Mouse (Mus musculus) kidney, postnatal 36 days (tissue): Measurements from ENCODE around the gene Rit1.
"Not testable (repeated sequence)": the region's sequence is repeated elsewhere in the genome, so short reads cannot be mapped to it uniquely, and the experiment has no call there.

Experiments used
- DNase-seq, 2 experiments: peaks; one replicate each; pipeline ENCODE4 v3.0.0; 2021 to 2022; ENCODE audit warnings: mixed read lengths in 2 of 2

The Rit1 gene

DNA sequence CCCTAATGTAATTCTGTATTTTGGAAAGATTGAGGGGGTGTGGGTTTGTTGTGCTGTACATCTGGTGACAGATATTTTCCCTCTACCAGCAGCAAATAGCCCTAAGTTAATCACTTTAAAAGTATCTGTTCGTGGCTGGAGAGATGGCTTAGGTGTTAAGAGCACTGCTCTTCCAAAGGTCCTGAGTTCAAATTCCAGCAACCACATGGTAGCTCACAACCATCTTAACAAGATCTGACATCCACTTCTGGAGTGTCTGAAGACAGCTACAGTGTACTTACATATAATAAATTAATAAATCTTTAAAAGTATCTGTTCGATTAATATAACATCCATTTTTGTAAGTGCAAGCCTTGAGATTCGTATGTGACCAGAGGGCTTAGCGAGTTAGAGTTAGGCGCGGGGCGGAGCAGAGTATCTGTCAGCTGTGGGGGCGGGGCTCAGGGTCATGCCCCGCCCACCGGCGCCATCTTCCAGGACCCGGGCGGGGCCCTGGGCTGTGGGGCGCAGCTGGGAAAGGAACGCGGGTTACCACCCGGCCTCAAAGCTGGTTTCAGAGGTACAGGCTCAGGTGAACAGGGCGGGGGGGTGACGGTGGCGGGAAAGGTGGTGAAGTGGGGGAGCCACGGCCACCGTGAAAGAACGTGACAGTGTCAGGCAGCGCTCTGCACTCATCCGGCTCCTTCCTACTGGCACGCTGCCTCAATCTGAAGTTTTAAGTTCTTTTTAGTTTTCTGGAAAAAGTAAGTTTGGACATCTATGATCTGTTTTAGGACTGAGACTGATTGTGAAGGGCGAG, at the start of gene Rit1:
Rit1 (plus strand) TSS at position 440 of the 799 bp plus-strand sequence.
- DNase-seq: peak; percentile 90 to 95

DNA sequence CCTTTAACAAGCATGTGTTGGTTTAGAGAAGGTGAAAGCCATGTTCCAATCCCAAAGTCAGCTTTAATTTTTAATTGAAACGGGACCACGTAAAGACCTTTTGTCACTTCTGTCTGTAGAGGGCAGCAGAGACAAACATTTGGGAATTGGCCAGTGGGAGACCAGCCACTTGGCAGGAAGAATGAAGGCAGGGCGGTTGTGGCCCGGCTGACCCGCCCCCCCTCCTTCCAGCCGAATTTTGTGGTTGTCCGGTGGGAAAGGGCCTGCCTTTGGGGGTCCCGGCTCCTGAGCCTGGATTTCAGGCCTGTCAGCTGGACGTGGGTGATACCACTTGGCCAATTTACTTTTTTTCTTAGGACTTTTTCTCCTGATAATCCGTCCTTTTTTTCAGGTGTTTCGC, 39.2 kb upstream of the Rit1 start:
- DNase-seq: peak; percentile 80 to 82

DNA sequence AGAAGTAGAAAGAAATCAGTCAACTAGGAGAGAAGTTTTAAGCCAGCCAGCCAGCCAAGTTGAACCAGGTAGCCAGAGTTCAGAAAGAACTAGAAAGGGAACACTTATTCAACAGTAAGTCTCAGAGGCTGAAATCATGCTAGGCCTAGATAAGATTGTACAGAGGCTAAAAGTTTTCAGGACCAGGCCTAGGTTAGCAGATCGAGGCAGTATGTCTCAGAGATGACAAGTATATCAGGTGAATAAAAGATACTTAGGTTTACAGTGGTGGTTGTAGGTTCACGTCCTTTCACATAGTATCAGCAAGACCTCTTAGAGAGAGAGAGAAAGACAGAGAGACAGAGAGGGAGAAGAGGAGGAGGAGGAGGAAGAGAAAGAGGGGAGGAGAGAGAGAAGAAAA, 32.8 kb upstream of the Rit1 start:
- DNase-seq: no peak

DNA sequence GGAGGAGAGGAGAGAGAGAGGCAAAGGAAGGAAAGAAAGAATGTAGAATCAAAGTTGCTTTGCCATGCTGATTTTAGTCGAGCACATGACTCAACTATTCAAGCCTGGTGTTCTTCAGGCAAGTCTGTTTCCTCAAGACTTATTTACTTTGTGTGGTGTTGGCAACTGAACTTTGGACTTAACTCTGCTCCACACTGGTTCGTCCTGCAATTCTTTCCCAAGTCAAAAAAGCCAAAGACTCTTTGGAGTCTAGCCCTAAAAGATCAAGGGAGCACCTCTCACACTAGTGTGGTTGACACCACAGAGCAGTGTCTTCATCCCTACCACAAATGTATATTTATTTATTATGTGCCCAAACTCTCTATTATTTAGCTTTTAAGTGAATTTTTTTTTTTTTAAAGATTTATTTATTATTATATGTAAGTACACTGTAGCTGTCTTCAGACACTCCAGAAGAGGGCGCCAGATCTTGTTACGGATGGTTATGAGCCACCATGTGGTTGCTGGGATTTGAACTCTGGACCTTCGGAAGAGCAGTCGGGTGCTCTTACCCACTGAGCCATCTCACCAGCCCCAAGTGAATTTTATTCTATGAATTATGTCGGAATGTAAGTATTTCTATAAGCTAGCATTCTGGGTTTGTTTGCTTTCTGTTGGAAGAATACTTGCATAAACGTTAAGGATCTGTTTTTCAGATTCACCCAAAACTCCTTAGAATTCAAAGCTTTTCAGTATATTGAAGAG, 32.2 kb upstream of the Rit1 start:
- peak; percentile 20 to 56 for DNase-seq

DNA sequence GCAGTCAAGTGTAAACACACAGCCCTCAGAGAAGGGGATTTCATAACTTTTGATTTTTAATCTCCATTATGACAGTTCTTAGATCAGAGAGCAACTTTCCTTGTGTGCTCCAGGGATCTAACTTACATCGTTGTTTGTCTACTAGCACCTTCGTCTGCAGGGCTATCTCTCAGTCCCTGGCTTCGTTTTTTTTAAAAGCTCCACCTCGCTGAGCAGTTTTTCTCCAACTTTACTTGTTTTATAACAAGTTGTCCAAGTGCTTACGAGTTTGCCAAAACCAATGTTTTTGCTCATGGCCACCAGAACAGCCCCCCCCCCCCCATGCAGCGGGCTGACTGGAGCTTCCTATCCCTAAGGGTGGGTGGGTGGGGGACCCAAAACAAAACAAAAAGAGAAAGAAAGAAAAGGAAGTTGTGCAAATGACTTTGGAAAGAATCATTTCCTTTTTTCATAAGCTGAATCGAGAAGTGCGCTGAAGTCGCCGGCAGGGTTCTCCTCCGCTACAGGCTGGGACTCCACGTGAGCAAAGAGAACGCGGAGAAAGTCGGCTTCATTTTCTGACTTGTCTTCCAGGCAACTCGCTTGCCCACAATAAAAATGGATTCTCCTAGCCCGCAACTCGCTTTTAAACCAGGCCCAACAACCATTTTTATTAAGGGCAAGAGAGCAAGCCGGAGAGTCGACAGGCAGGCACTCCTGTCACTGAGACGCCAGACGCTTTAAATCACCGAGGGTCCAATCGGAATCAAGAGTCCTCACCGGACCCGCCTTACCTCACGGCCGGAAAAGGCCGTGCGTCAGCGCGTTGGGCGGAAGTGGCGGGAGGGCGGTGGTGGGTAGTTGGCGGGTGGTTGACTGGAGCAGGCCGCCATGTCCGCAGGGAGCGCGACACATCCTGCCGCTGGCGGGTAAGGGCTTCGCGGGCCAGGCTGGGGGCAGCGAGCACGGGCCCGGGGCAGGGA, 31.4 kb upstream of the Rit1 start, which contains the start of gene Khdc4:
Khdc4 (plus strand) TSS at position 824 of the 962 bp plus-strand sequence.
- DNase-seq: peak; percentile 97 to 99

DNA sequence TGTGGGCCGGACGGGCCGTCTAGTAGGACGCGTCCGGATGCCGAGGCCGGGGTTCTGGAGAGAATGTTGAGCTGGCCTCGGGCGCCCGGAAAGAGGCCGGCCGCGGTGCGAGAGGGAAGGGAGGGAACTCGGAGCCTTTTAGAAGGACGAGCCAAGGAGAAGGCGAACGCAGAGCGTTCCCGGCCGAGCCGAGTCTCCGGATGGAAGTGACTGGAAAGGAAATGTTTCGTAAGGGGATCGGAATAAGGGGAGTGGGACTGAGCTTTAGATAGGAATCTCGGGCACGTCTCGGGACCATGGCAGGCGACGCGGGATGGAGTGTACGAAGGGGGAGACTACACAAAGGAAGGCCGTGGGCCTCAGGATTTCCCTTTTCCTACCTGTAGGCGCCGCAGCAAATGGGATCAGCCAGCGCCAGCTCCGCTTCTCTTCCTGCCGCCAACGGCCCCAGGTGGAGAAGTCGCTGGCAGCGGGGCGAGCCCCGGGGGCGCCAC, 30.6 kb upstream of the Rit1 start:
- DNase-seq: peak; percentile 60 to 68

DNA sequence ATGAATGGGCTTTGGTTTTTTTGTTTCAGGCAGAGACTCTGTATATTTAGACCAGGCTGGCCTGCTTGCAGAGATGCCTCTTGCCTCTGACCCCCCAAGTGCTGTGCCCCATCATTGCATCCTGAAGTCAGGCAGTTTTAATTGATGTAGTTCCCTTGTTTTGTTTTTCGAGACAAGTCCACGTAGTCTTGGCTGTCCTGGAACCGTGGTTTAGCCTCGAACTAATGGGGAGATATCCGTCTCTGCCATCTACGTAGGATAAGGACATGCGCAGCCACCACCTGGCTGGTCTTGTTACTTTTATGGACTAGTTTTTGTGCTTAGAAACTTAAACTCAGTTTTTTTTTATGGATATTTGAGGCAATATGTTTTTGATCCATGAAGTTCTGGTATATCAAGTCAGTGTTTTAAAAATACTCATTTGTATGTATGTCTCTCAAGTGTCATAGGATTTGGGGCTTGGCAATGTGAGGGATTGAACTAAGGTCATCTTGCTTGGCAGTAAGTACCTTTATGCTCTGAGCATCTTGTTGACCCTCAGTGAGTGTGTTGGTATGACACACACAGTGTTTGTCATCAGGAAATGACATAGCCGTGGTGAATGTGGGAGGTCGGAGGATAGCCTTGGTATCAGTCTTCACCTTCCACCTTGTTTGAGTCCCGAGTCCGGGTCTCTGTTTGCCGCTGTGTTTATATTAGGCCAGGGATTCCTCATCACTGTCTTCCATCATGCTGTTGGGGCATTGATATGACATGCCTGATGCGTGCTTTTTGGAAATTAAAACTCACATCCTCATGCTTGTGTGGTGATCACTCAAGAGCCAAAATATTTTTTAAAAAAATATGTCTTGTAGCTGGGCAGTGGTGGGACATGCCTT, 29.7 kb upstream of the Rit1 start:
- DNase-seq: no peak

DNA sequence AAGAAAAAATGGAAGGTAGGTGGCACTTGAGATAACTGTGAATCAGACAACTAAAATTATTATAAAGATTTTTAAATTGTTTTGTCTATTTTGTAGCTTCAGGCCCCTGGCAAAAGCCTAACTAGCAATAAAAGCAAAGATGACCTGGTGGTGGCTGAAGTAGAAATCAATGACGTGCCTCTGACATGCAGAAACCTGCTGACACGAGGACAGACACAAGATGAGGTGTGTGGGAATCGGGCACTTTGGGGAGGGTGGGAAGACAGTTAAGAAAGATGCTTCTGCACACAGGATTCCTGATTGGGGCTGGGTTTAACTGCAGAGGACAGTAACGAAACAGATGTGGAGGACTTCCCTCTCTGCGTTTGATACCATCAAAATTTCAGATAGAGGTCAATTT, 27.6 kb upstream of the Rit1 start:
- DNase-seq: no peak

DNA sequence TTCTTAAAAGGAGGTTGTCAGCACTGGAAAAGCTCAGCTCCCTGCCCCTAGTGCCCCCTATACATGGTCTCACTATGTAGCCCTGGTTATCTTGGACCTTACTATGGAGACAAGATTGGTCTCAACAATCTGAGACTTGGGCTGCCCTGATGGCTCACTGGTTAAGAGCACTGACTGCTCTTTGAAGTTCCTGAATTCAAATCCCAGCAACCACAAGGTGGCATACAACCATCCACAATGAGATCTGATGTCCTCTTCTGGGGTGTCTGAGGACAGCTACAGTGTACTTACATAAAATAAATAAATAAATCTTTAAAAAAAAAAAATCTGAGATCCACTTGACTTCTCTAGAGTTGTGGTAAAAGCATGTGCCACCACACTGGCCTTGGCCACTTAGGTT, 21.1 kb upstream of the Rit1 start:
- no peak for DNase-seq

DNA sequence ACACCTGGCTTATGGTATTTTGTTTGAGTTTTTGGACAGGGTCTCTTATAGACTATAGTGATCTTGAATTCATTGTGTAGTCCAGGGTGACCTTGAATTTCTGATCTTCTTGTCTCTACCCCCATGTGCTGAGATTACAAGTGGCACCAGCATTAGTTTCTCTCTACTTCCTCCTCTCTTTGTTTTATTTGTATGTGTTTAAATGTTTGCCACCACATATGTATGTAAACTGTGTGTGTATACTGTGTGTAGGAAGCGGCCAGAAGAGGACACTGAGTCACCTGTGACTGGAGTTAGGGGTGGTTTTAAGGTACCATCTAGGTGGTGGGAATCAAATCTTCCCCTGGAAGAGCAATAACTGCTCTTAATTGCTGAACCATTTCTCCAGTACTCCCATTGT, 18.6 kb upstream of the Rit1 start:
- DNase-seq: no peak

DNA sequence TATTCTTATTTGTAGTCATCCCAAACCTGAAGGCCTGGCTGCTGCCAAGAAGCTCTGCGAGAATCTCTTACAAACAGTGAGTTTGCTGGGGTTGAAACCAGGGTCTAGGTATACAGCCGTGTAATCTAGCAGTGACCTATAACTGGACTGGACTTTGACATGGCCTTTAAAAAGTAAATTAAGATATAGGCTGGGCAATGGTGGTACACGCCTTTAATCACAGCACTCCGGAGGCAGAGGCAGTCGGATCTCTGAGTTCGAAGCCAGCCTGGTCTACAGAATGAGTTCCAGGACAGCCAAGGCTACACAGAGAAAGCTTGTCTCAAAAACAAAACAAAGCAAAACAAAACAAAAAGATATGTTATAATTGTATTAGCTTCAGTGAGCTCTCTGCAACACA, 17.8 kb upstream of the Rit1 start:
- no peak for DNase-seq

DNA sequence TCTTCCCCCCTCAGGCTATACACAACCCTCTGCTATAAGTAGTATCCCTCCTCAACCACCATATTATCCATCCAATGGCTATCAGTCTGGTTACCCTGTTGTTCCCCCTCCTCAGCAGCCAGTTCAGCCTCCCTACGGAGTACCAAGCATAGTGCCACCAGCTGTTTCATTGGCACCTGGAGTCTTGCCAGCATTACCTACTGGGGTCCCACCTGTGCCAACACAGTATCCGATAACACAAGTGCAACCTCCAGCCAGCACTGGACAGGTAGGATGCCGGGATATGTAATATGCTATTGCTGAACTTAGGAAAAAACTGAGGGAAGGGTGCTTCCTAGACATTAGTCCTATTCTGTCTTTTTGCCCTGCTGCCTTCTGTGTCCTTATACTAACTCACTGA, 16.4 kb upstream of the Rit1 start:
- DNase-seq: no peak

DNA sequence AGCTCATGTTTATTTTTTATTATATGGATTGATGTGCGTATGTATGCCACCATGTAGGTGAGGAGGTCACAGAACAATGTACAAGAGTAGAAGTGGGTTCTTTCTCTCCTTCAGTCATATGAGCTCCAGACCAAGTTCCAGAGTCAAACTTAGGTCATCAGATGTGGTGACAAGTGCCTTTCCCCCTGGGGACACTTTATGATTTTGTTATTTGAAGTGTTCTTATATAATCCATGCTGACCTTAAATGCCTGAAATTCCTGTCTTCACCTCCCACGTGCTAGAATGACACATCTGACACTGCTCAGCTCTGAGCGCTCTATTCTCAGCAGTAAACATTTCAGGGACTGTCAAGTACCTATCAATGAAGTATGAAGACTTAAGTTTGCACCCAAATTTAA, 15.4 kb upstream of the Rit1 start:
- DNase-seq: no peak

DNA sequence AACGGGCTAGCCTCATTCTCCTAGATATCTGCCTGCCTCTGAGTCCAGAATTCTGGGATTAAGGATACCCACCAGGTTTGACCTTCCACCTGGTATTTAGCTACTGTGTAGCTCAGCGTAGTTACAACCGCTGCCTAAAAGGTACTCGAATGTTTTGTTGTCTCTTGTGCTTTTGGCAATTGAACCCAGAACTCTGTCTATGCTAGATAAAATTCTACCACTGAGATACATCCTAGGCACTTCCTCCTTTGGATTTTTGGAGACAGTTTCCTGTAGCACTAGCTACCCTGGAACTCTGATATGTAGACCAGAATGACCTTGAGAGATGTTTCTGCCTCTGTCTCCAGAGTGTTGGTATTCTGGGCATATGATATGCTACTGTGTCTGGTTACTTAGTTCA, 2.9 kb upstream of the Rit1 start:
- no peak for DNase-seq

DNA sequence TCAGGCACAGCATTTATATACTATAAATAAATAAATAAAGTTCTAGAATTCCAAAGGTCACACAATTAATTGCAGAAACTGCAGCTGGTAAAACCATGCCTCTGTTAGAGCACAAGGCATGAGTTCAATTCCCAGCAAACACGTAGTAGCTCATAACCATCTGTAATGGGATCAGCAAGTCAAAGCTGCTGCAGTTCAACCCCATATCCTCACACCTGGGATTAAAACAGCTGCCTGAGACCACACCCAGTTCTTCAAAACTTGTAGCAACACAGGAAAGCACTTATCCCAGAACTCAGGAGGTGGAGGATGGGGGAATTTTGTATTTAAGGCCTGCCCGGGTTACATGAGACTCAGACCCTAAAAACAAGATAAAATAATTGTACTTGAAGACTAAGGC, 1.9 kb upstream of the Rit1 start:
- DNase-seq: no peak

DNA sequence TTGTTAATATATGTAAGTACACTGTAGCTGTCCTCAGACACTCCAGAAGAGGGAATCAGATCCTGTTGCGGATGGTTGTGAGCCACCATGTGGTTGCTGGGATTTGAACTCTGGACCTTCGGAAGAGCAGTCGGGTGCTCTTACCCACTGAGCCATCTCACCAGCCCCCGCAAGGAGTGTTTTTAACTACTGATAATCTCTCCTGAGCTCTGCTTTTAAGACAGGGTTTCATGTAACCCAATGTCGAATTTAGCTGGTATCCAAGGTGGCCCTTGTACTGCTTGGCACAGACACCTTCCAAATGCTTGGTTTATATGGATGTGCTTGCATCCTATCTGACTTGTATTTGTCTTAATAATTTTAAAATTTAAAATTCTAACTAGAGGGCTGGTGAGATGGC, 922 bp upstream of the Rit1 start:
- not testable (repeated sequence) for DNase-seq

DNA sequence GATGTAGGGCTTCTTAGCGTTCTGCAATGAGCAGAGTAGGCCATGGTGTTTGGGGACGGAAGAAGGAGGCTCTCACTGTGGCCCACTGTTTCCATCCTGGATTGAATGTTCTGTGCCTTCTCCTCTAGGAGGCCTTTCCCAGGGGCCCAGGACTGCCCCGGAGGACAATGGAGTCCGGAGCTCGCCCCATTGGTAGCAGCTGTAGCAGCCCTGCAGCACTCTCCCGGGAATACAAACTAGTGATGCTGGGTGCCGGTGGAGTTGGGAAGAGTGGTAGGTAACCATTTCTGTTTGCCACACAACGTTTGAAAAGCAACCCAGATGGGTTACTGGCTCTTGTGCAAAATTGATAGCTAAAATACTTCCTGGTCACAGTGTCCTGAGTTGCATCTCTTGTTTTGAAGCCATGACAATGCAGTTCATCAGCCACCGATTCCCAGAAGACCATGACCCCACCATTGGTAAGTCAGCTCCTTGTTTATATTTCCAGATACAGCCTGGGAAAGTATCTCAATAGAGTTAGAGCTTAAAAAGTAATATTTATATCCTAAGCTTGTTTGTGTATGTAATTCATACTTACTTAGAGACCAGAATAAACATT, 660 bp downstream of the Rit1 start:
- peak; percentile 24 to 46 for DNase-seq

DNA sequence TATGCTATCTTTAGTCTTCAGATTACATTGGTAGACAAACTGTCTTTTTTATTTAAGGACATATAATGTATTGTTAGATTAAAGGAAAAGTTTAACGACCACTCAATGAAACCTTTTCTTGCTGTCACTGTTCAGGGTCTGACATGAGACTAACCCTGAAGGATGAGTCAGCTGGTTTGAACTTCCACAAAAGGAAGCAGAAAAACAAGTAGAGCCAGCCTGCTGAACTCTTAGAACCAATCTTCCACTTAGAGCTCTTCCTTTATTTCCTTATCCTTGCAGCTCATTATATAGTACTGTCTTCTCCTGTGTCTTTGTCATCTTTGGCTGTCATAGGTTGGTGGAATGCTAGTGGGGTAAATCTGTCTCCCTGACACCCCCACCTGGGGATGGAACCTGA, 1.2 kb downstream of the Rit1 start:
- no peak for DNase-seq

DNA sequence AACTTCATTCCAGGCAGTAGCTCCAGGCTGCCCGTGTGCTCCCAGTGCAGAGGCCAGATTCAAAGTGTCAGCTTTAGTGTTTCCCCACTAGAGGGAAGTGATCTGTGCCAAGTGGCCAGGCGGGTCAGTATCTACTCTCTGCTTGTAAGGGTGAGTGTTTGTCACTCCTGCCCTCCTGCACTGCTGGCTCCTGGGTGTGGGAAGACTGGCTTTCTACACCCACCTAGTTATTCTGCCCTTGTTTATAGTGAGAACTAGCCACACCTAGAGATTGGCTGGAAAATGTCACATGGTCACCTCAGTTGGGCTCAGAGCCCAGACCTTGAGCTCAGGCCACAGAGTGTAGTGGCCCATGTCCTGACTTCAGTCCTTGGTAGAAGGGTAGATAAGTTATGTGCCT, 2.5 kb downstream of the Rit1 start:
- DNase-seq: peak; percentile 78 to 82

DNA sequence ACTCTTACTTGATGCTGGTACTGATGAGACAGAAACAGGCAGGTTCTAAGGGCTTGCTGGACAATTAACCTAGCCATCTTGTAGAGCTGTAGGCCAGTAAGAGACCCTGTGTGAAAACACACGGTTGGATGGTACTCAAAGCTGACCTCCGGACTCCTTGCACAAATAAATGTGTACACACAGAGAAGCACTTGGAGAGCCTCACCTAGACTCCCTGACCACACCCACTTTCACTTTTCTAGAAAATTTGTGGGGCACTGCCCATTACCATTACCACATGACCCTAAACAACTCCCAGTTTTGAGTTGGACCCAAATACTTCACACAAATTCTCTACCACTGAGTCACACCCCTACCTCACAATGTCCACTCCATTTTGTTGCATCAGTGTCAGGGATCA, 19.9 kb downstream of the Rit1 start:
- DNase-seq: no peak

DNA sequence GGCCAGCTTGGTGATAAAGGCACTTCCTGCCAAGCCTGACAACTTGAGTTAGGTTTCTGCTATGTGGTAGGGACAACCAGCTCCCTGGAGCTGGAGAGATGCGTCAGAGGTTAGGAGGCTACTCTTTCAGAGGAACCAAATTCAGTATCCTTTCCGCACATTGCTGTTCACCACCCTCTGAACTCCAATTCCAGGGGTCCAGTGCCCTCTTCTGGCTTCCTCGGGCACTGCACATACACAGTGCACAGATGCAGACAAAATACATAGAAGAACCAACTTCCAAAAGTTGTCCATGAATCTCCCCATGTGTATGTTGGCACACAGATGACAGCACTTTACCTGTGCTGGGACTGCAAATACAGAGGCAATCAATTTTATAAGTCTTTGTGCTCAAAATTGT, 22.0 kb downstream of the Rit1 start:
- peak; percentile 68 to 89 for DNase-seq
